In genomic region chr5:103515876-103516275, GRCm38 (mm10) we compare ENCODE assay signal across 26 mouse cellular contexts.
A peak's percentile ranks its signal among the peaks of the same experiment; 100 is the strongest.
DNase-seq lines count a peak whose midpoint lies in the region; ATAC-seq and TF ChIP-seq lines count a peak whose summit lies in the region.
"Had no signal": no experiment of that assay in that cellular context is flagged by ENCODE, and none has a peak within 500 bp of the region (broad histone marks: within the 10 kb centered on the region; RNA-seq: fewer than 3 reads in every experiment).

No protein-coding gene starts in this region.

- no peak overlapping the region for H3K4me3 ChIP-seq in forebrain, embryonic 15.5 days
- H3K4me3 ChIP-seq in forebrain, postnatal 0 days (ENCODE audit: low read depth, low read length): no peak overlapping the region
- H3K4me3 ChIP-seq: embryonic facial prominence, embryonic 10.5 days; embryonic facial prominence, embryonic 13.5 days; erythroblast, embryonic 14.5 days; heart, embryonic 12.5 days; heart, embryonic 15.5 days; hindbrain, embryonic 10.5 days; hindbrain, embryonic 13.5 days had no signal

- H3K36me3 ChIP-seq in forebrain, embryonic 15.5 days: no peaks in the 10 kb centered on the region
- no peaks in the 10 kb centered on the region for H3K36me3 ChIP-seq in forebrain, postnatal 0 days (ENCODE audit: insufficient read depth)
- H3K36me3 ChIP-seq: heart, embryonic 15.5 days; hindbrain, embryonic 13.5 days had no signal

- H3K27ac ChIP-seq in forebrain, embryonic 15.5 days (replicated peaks): no peak overlapping the region
- H3K27ac ChIP-seq in forebrain, postnatal 0 days (ENCODE audit: low read depth, low read length): no peak overlapping the region
- H3K27ac ChIP-seq: embryonic facial prominence, embryonic 10.5 days; embryonic facial prominence, embryonic 13.5 days; heart, embryonic 15.5 days; hindbrain, embryonic 10.5 days; hindbrain, embryonic 13.5 days; kidney, postnatal 0 days had no signal

- no peak for TF ChIP-seq CTCF in forebrain, postnatal 0 days (IDR thresholded peaks at IDR 0.05; ENCODE audit: low read depth)
- no peak for TF ChIP-seq CTCF in brain, embryonic 14.5 days (IDR thresholded peaks at IDR 0.05; ENCODE audit: borderline replicate concordance, extremely low read depth, insufficient read depth, insufficient read length)

- 68% methylated on average over 4 of the region's 4 CpGs for WGBS in forebrain, embryonic 15.5 days
- WGBS in forebrain, postnatal 0 days: 68% methylated on average over 4 of the region's 4 CpGs

- H3K9me3 ChIP-seq in forebrain, embryonic 15.5 days: no peaks in the 10 kb centered on the region
- no peaks in the 10 kb centered on the region for H3K9me3 ChIP-seq in forebrain, postnatal 0 days (ENCODE audit: low read length)
- H3K9me3 ChIP-seq: embryonic facial prominence, embryonic 10.5 days; embryonic facial prominence, embryonic 13.5 days; heart, embryonic 12.5 days; heart, embryonic 15.5 days; hindbrain, embryonic 10.5 days; hindbrain, embryonic 13.5 days had no signal

- no peak overlapping the region for H3K9ac ChIP-seq in forebrain, embryonic 15.5 days (replicated peaks)
- H3K9ac ChIP-seq in forebrain, postnatal 0 days: no peak overlapping the region
- H3K9ac ChIP-seq: embryonic facial prominence, embryonic 13.5 days; heart, embryonic 12.5 days; heart, embryonic 15.5 days; hindbrain, embryonic 13.5 days had no signal

- TF ChIP-seq POLR2A in brain, embryonic 14.5 days (IDR thresholded peaks at IDR 0.05; ENCODE audit: borderline replicate concordance, extremely low read depth, insufficient read depth, insufficient read length, poor library complexity, severe bottlenecking): no peak

- H3K4me2 ChIP-seq in forebrain, embryonic 15.5 days (replicated peaks): no peak overlapping the region
- no peak overlapping the region for H3K4me2 ChIP-seq in forebrain, postnatal 0 days (ENCODE audit: low read depth)
- H3K4me2 ChIP-seq: embryonic facial prominence, embryonic 13.5 days; heart, embryonic 12.5 days; heart, embryonic 15.5 days; hindbrain, embryonic 13.5 days had no signal

- DNase-seq in adrenal gland, postnatal 10 days: peak; percentile 27
- no peak for DNase-seq in adrenal gland, postnatal 4 days (ENCODE audit: low spot score in 2 of 2)
- no peak for DNase-seq in forebrain, postnatal 0 days
- DNase-seq in NIH3T3 (ENCODE audit: low read depth): peak; percentile 17
- DNase-seq in brain, embryonic 14.5 days (ENCODE audit: low read depth): peak; percentile 36
- DNase-seq in embryo, embryonic 11 days: no peak
- DNase-seq: cerebellum, adult 11 months; cerebellum, adult 2 months; cerebellum, adult 9-11 months; cerebellum, postnatal 25 days; gastrocnemius, postnatal 25 days; heart, adult 18-20 months; heart, postnatal 10 days; heart, postnatal 36 days; kidney, adult 2 months had no signal

- H3K27me3 ChIP-seq in forebrain, embryonic 15.5 days: no peaks in the 10 kb centered on the region
- no peaks in the 10 kb centered on the region for H3K27me3 ChIP-seq in forebrain, postnatal 0 days (ENCODE audit: insufficient read depth, low read length)
- H3K27me3 ChIP-seq: embryonic facial prominence, embryonic 13.5 days; heart, embryonic 12.5 days; heart, embryonic 15.5 days; hindbrain, embryonic 13.5 days; Patski had no signal

- no peaks in the 10 kb centered on the region for H3K4me1 ChIP-seq in forebrain, embryonic 15.5 days
- H3K4me1 ChIP-seq in forebrain, postnatal 0 days (ENCODE audit: insufficient read depth): no peaks in the 10 kb centered on the region
- H3K4me1 ChIP-seq: embryonic facial prominence, embryonic 10.5 days; hindbrain, embryonic 10.5 days had no signal

- ATAC-seq in forebrain, embryonic 15.5 days (replicated peaks): 0 out of 2 replicates have a peak, but pooled peaks have one; percentile 55
- no peak for ATAC-seq in forebrain, postnatal 0 days
- ATAC-seq: hindbrain, embryonic 16.5 days; Patski had no signal

Comparison
In these comparisons a context has a peak if more than half of its experiments do, and no peak if none do; other contexts are left out.
1. DNase-seq: peak in adrenal gland, postnatal 10 days (single experiment), NIH3T3 (single experiment) and brain, embryonic 14.5 days (single experiment); none in adrenal gland, postnatal 4 days (0 of 2), forebrain, postnatal 0 days (single experiment) and embryo, embryonic 11 days (single experiment).